Mouse (Mus musculus) gonadal fat pad, adult 2 months (tissue): ENCODE data around the gene Ube2h. TPM values are rescaled to one million over a fixed set of nuclear protein-coding genes. Genes with fewer than 3 reads are reported as not detected.

Experiments
- DNase-seq: peaks from one replicate; pipeline ENCODE4 v3.0.0-alpha.2; 2012; ENCODE audit warnings: low read depth
- polyA plus RNA-seq: library from polyadenylated mRNA; depleted of rRNA; stranded (reverse); fragments of >200 nt; gene quantifications from 2 replicates; pipeline ENCODE4 v1.2.3, GENCODE M21; 2012

The Ube2h gene
- polyA plus RNA-seq, 1 experiment: 39.8 TPM

- DNase-seq: no peak
These were observed 99.8 kb downstream of the Ube2h start for GRCm38 (mm10) chr6:30204383-30205179.

GRCm38 (mm10) chr6:30196143-30196542 is 108.2 kb downstream of the Ube2h start:
- DNase-seq: no peak

GRCm38 (mm10) chr6:30195656-30196055 is 108.7 kb downstream of the Ube2h start:
- DNase-seq: no peak

DNA sequence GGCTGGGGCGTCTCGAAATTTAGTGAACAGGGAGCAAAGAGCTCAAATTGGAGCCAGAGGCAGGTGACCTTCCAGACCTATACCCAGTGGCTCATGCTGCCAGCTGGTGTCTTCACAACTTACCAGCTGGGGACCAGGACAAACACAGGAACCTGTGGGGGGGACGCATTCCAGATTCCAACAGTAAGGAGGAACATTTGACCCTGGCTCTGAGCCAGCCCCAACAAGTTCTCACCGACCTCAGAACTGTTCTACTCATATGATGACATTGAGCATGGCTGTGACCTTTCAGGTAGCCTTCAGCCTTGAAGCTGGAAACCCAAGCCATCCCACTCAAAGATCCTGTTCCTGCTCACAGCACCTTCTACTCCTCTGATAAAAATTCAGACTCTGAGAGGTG is 120.7 kb downstream of the Ube2h start:
- no peak for DNase-seq

GRCm38 (mm10) chr6:30182038-30182437 is 122.3 kb downstream of the Ube2h start:
- no peak for DNase-seq

DNA sequence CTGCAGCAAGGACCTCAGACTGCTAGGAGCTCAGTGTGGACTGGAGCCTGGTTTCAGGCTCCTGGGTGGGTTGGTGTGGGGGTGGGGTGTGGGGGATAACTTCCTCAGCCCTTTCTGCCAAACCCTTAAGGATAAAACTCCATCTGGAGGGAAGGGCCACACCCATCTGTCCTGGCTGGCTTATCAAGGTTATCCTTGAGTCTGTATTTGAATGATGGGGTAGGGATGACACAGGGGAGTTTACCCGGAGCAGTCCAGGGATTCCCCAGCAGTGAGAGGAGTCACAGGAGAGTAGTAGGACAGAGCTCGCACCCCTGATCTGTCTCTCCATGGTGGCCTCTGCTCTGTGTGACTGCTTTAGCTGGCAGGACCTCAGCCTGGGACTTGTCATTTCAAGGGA is 124.0 kb downstream of the Ube2h start:
- no peak for DNase-seq

DNA sequence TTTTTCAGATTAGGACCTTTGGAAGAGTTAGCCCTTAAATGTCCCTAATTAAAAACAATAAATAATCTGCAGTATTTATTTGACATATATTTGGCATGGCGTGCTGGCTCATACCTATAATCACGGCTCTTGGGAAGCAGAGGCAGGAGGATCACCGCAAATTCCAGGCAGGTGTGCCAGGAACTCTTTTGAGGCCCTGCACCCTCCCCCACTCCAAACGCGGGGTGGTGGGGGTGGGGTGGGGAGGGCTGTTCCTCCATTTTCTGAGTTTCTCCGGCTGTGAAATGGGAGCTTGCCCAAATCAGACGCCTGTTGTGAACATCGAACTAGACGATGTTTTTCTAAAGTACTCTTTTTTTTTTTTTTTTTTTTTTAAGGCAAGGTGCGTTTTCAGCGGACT is 125.3 kb downstream of the Ube2h start:
- no peak for DNase-seq

DNA sequence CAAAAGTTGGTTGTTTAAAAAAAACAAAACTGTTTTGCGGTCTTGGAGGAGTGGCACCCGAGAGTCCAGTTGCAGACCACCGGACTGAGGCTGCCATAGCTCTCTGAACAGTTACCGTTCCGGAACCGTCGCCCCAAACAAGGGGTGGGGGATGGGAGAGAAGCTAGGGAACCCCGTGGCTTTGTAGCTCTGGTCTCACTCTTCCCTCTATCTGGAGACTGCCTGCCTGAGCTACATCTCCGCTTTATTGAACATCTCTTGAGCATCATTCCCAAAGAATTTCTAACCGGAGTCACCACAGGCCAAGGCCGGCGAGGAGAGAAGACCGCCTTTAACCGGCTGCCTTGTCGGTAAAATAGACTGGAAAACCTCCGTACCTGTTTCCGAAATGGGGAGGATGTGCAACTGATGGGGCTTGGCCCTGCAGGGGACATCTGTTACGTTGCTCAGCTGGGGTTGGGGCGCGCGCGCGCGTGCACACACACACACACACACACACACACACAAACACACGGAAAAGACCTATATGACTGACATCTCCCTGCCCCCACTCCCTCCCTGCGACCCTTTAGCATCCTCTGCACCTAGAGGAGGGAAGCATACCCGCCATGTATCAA is 126.2 kb downstream of the Ube2h start:
- DNase-seq: no peak

DNA sequence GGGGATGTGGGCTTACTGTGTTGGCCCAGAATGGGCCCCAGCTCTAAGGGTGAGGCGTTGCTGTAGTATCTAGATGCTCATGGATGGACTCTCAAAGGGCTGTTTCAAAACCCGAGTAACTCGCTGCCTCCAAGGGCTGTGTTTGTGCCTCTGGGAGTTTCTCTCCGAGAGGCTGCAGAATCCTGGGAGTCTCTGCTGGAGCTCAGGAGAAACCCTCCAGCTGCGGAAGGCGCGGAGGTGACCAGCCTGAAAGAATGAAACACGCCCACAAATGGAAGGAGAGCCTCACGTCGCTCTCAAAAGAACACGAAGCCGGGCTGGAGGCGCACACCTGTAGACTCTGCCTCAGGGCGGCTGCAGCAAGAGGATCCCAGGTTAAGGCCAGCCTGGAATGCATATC is 127.0 kb downstream of the Ube2h start:
- no peak for DNase-seq

GRCm38 (mm10) chr6:30176496-30176895 is 127.8 kb downstream of the Ube2h start:
- no peak for DNase-seq

DNA sequence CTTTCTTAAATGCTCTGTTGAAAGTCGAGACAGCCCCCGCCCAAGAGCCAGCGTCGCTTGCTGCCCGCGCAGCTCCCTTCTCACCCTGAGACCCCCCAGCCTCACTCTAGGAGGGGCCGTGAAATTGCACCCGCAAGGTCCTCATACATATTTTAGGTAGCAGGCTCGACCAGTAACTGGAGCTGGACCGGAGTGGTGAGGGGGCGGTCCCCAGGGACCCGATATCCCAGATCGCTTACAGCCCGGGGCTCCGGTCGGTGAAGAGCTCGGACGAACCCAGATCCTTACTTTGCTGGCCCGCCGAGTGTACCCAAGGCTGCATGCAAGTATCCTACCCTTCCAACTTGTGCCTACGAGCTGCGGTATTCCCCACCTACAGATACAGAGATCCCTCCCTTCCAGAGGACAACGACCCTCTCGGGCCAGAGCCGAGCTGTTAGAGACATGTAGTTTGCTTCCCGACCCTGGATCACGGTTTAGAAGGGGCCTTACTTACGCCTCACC is 128.4 kb downstream of the Ube2h start:
- DNase-seq: no peak

DNA sequence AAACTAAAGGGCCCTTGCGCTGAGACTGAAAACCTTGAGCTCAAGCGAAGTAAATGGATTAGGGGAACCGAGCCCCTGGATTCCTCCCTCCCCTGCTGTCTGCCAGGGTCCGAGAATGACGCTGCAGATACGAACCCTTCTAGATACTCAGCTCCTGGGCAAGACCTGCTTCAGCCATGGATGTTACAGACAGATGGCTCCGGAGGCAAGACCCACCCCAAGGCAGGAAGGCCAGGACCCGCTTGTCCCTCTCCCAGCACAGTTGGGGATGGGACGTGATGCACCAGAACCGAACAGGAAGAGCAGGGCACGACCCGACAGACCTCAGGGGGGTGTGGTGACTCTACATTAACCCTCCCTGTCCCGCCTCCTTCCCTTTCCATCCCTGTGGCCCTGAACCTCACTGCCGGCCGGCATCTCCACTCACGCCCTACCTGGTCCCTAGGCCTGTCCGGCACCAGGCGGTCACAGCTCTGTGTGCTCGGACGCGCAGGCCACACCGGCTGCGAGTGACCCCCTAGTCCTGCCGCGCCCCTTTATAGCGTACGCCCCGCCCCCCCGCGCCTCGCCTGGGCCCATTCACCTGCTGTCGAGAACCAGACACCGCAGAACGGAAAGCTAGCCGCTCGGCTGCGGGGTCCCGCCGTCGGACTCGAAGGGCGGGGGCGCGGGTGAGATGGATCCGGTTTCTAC is 129.0 kb downstream of the Ube2h start:
- no peak for DNase-seq

DNA sequence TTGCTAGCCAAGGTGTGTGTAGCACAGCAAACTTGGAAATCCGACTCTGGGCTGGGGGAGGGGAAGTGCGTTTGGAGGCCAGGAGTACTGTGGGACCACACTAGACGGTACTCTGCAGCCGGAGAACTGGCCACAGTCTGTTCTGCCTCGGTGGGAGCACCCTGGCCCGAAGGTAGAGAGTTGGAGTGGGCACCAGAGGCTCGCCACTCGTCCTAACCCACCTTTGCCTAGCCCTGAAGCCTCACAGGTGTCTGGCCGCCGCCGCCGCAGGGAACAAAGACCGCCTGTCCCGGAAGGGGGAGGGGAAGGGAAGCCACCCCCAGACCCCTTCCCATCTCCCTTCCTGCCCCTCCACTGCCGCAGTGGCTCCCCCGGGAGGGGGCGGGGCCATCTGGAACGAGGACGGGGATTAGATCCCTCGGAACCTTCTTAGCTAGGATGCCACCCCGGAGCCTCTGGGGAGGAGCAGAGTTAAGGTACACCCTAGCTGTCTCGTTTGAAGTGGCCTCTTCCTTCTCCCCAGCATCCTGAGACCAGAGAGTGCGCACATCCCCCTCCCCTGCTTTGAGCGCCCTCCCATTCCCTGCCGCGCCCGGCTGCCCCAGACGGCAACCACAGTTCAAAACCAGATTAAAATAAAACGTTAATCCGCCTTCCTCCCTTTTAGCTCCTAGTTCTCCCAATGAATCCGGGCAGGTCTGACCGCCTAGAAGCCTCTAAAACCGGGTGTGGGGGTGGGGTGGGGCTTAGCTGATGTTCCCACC is 129.7 kb downstream of the Ube2h start:
- DNase-seq: no peak

GRCm38 (mm10) chr6:30173551-30174460 is 130.5 kb downstream of the Ube2h start:
- DNase-seq: no peak

GRCm38 (mm10) chr6:30172820-30173550 is 131.4 kb downstream of the Ube2h start:
- no peak for DNase-seq

GRCm38 (mm10) chr6:30172441-30172819 is 131.9 kb downstream of the Ube2h start:
- DNase-seq: no peak

- no peak for DNase-seq
These were observed 132.4 kb downstream of the Ube2h start for GRCm38 (mm10) chr6:30171967-30172366.

- DNase-seq: no peak
These were observed 133.1 kb downstream of the Ube2h start for GRCm38 (mm10) chr6:30171226-30171625.

DNA sequence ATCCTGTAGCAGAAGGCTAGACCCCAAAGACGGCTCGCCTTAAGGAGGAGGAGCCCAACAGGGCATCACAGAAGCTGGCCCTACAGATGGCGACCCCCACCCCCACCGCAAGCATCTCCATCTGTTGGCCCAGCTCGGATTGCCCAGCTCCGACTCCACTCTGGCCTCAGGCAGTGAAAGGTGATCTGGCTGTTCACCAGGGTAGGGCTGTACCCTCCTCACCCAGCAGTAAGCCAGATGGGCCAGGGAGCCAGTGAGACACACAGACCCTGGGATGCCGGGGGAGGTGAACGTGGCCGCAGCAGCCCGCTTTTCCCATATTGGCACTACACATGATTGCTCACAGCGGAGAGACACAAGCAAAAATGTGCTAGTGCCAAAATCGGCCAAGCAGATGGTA is 135.2 kb downstream of the Ube2h start:
- DNase-seq: no peak

- DNase-seq: no peak
These were observed 136.1 kb downstream of the Ube2h start for GRCm38 (mm10) chr6:30168275-30168674.
